ENCODE assay signal across 8 mouse cellular contexts in genomic region chr7:44306516-44307240, GRCm38 (mm10). TPM values are rescaled to one million over a fixed set of nuclear protein-coding genes. Genes with fewer than 3 reads are reported as not detected.
DNase-seq lines count a peak whose midpoint lies in the region; ATAC-seq and TF ChIP-seq lines count a peak whose summit lies in the region.

Gene Clec11a (minus strand): TSS chr7:44306902.

- no peak within 1 kb of the TSS for H3K9ac ChIP-seq in lung, embryonic 14.5 days
- H3K9ac ChIP-seq in intestine, embryonic 14.5 days (ENCODE audit: low read length), result no peak within 1 kb of the TSS; the same call in 1 of the 2 replicates
- no peak within 1 kb of the TSS for H3K9ac ChIP-seq in midbrain, embryonic 12.5 days (replicated peaks)

- no peak for ATAC-seq in lung, embryonic 14.5 days (ENCODE audit: insufficient read depth)
- ATAC-seq in intestine, embryonic 14.5 days (replicated peaks; ENCODE audit: low FRiP score, low TSS enrichment, low read depth), result no peak
- no peak for ATAC-seq in midbrain, embryonic 12.5 days (ENCODE audit: low FRiP score, low read depth)

- H3K27ac ChIP-seq in lung, embryonic 14.5 days (ENCODE audit: low read depth), result 0 out of 2 replicates have a peak within 1 kb of the TSS, but pooled peaks have one; percentile 9
- H3K27ac ChIP-seq in embryonic fibroblast, embryonic 13.5 days (ENCODE audit: insufficient read depth, low read length), result peak within 1 kb of the TSS; percentile 42; the same call in 1 of the 2 replicates
- peak within 1 kb of the TSS; percentile 70 for H3K27ac ChIP-seq in intestine, embryonic 14.5 days (ENCODE audit: low read depth)
- H3K27ac ChIP-seq in midbrain, embryonic 12.5 days (replicated peaks), result peak within 1 kb of the TSS; percentile 55; the same call in 1 of the 2 replicates

- 63% methylated on average over 6 of the region's 6 CpGs for WGBS in lung, embryonic 14.5 days
- WGBS in intestine, embryonic 14.5 days, result 59% methylated on average over 6 of the region's 6 CpGs
- 47% methylated on average over 6 of the region's 6 CpGs for WGBS in midbrain, embryonic 12.5 days

- no peak for DNase-seq in lung, embryonic 14.5 days
- no peak for DNase-seq in lung, postnatal 25 days (ENCODE audit: low spot score)
- DNase-seq in intestine, embryonic 14.5 days (ENCODE audit: low spot score), result no peak
- no peak for DNase-seq in natural killer cell, adult 2 months (ENCODE audit: low spot score in 2 of 2)
- no peak for DNase-seq in embryo, embryonic 11 days
- no peak for DNase-seq in spleen, postnatal 14 days (ENCODE audit: low spot score in 2 of 2)

- peak within 1 kb of the TSS; percentile 72 for H3K4me3 ChIP-seq in lung, embryonic 14.5 days (ENCODE audit: low read depth, low read length)
- H3K4me3 ChIP-seq in embryonic fibroblast, embryonic 13.5 days (ENCODE audit: insufficient read depth, low read length), result no peak within 1 kb of the TSS
- 0 out of 2 replicates have a peak within 1 kb of the TSS, but pooled peaks have one; percentile 64 for H3K4me3 ChIP-seq in intestine, embryonic 14.5 days (ENCODE audit: low read depth, low read length)
- H3K4me3 ChIP-seq in midbrain, embryonic 12.5 days, result 0 out of 2 replicates have a peak within 1 kb of the TSS, but pooled peaks have one; percentile 57

- H3K27me3 ChIP-seq in lung, embryonic 14.5 days (ENCODE audit: insufficient read depth, low read length), result peaks cover 15% of the 10 kb centered on the region
- no peaks in the 10 kb centered on the region for H3K27me3 ChIP-seq in intestine, embryonic 14.5 days (replicated peaks; ENCODE audit: control insufficient read depth, insufficient read depth, low read length)
- H3K27me3 ChIP-seq in midbrain, embryonic 12.5 days, result peaks cover 30% of the 10 kb centered on the region

- no peaks in the 10 kb centered on the region for H3K9me3 ChIP-seq in lung, embryonic 14.5 days (ENCODE audit: low read depth, low read length)
- H3K9me3 ChIP-seq in intestine, embryonic 14.5 days (ENCODE audit: control insufficient read depth, low read length), result no peaks in the 10 kb centered on the region
- no peaks in the 10 kb centered on the region for H3K9me3 ChIP-seq in midbrain, embryonic 12.5 days

- no peak; the same call in 1 of the 2 replicates for TF ChIP-seq POLR2A in embryonic fibroblast, embryonic 13.5 days (IDR thresholded peaks at IDR 0.05; ENCODE audit: low read depth, low read length)

- TF ChIP-seq CTCF in lung, embryonic 14.5 days (IDR thresholded peaks at IDR 0.05; ENCODE audit: low read depth), result no peak
- TF ChIP-seq CTCF in embryonic fibroblast, embryonic 13.5 days (IDR thresholded peaks at IDR 0.05; ENCODE audit: borderline replicate concordance, insufficient read depth, low read length), result no peak

- H3K4me1 ChIP-seq in lung, embryonic 14.5 days (ENCODE audit: insufficient read depth), result peaks cover 10% of the 10 kb centered on the region; the same call in 1 of the 2 replicates
- H3K4me1 ChIP-seq in embryonic fibroblast, embryonic 13.5 days (ENCODE audit: control insufficient read depth, insufficient read depth, low read length), result no peaks in the 10 kb centered on the region; the same call in 1 of the 2 replicates
- peaks cover 43% of the 10 kb centered on the region for H3K4me1 ChIP-seq in intestine, embryonic 14.5 days (replicated peaks; ENCODE audit: control insufficient read depth, insufficient read depth, low read length)
- H3K4me1 ChIP-seq in midbrain, embryonic 12.5 days, result peaks cover 35% of the 10 kb centered on the region

- no peaks in the 10 kb centered on the region for H3K36me3 ChIP-seq in lung, embryonic 14.5 days (ENCODE audit: insufficient read depth)
- no peaks in the 10 kb centered on the region for H3K36me3 ChIP-seq in intestine, embryonic 14.5 days (ENCODE audit: control insufficient read depth, insufficient read depth, low read length)
- H3K36me3 ChIP-seq in midbrain, embryonic 12.5 days, result no peaks in the 10 kb centered on the region

- H3K4me2 ChIP-seq in lung, embryonic 14.5 days, result peak within 1 kb of the TSS; percentile 88
- peak within 1 kb of the TSS; percentile 60 for H3K4me2 ChIP-seq in intestine, embryonic 14.5 days (ENCODE audit: low read length)
- peak within 1 kb of the TSS; percentile 78 for H3K4me2 ChIP-seq in midbrain, embryonic 12.5 days (replicated peaks)

RNA-seq across cellular contexts. Expression of gene Clec11a, which starts in this region (rescaled TPM):
- 1.8 TPM in 2 replicates for polyA plus RNA-seq in lung, embryonic 14.5 days (2014; fragmentation: Nextera tagmentation; extraction: Ambion mirVana)
- 2.6 and 13.4 TPM in 2 replicates for polyA plus RNA-seq in embryonic fibroblast, embryonic 13.5 days (2011; ENCODE audit: insufficient read length, low read depth, missing spikeins)
- polyA plus RNA-seq in intestine, embryonic 14.5 days (2014; fragmentation: Nextera tagmentation; extraction: Ambion mirVana), result 5.4 and 6.3 TPM in 2 replicates
- 2.5 and 2.6 TPM in 2 replicates for polyA plus RNA-seq in midbrain, embryonic 12.5 days (2016; fragmentation: Nextera tagmentation; extraction: Ambion mirVana)

Comparison
In these comparisons a context has a peak if more than half of its experiments do, and no peak if none do; other contexts are left out.
1. H3K27ac ChIP-seq: peak in every context shown above with its lines; median percentile 70 in intestine, embryonic 14.5 days; 55 in midbrain, embryonic 12.5 days; 42 in embryonic fibroblast, embryonic 13.5 days; 9 in lung, embryonic 14.5 days.